Mouse (Mus musculus) gastrocnemius, adult 2 months (tissue): ENCODE measurements around the gene Gm19684. TPM values are rescaled to one million over a fixed set of nuclear protein-coding genes. Genes with fewer than 3 reads are reported as not detected.
"Not testable (repeated sequence)": the region's sequence is repeated elsewhere in the genome, so short reads cannot be mapped to it uniquely, and the experiment has no call there.

Source experiments
- DNase-seq: peaks from one replicate; pipeline ENCODE4 v3.0.0; 2022
- H3K27ac ChIP-seq: fragments of 200-600 bp; 2 replicates; pipeline ENCODE4 v1.8.1; 2022; ENCODE audit warnings: mild to moderate bottlenecking
- H3K4me3 ChIP-seq: fragments of 200-600 bp; 2 replicates; pipeline ENCODE4 v1.8.1; 2022; ENCODE audit warnings: mild to moderate bottlenecking, moderate library complexity
- CTCF ChIP-seq: fragments of 200-600 bp; IDR thresholded peaks from 2 replicates; pipeline ENCODE4 v1.8.1; 2022; ENCODE audit warnings: antibody characterized with exemption, mild to moderate bottlenecking, moderate library complexity
- intact Hi-C: fragments of 180-260 bp; cut with DNase I; formaldehyde crosslinking; loops from one replicate; pipeline ENCODE4 v1.15.1; 2025
- total RNA-seq, 2 experiments: library from RNA; stranded (reverse); gene quantifications; 2 replicates each; pipeline ENCODE4 v1.2.3; 2021

Gm19684 gene
- total RNA-seq, 2 experiments from 2014 or later, result not detected

GRCm38 (mm10) chr17:36145111-36145860 lies 23.8 kb downstream of the Gm19684 start:
- Histone ChIP-seq H3K4me3 (peak overlapping the region; percentile 74), H3K27ac (no peak overlapping the region)
- no peak for TF ChIP-seq CTCF
- peak; percentile 23 for DNase-seq
- intact Hi-C loops, result no loop called here

GRCm38 (mm10) chr17:36145861-36146156 lies 24.3 kb downstream of the Gm19684 start:
- DNase-seq, intact Hi-C loops, H3K27ac ChIP-seq: not testable (repeated sequence)
- H3K4me3 ChIP-seq, result peak overlapping the region; percentile 74

DNA sequence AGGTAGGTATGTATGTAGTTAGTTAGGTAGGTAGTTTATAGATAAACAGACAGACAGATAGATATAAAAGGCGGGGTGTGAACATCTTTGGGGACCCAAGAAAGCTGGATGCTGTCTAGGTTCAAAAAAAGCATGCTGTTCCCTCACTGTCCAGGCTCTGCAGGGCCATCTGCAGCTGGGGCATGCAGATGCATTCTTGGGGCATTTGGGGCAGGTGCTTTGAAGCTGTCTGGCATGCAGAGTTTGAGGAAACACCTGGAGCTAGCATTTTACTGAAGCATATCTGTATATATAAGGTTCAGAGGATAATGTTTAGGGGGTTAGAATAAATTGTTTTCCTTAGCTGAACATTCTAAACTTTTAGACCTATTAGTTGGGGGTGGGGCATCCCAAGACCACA lies 25.5 kb downstream of the Gm19684 start:
- H3K27ac ChIP-seq, H3K4me3 ChIP-seq, intact Hi-C loops, DNase-seq: not testable (repeated sequence)

DNA sequence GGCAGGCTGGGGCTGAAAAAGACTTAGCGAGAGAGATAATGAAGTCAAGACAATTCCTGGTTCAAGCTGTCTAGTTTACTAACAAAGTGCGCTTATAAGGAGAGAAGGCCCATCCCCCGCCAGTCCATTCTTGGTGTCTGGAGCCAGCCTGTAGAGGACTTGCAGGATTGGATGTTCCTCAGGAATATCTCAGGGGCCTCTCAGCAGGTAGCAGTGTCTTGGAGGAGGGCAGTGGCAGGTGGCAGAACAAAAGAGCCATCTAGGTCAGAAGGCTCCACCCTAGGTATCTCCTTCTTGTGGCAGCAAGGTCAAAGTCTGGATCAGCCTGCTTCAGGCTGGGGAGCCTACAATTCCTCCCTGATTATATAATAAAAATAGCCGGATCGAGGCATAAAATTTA lies 27.0 kb downstream of the Gm19684 start:
- intact Hi-C loops, H3K27ac ChIP-seq, DNase-seq: not testable (repeated sequence)

GRCm38 (mm10) chr17:36151200-36151599 lies 29.7 kb downstream of the Gm19684 start:
- H3K27ac ChIP-seq, DNase-seq, H3K4me3 ChIP-seq, intact Hi-C loops: not testable (repeated sequence)

More for the DNA sequence above, 27.0 kb downstream of the Gm19684 start:
- H3K4me3 ChIP-seq, result not testable (repeated sequence)

GRCm38 (mm10) chr17:36154271-36155149 lies 33.0 kb downstream of the Gm19684 start:
- H3K4me3 ChIP-seq, result no peak overlapping the region
- DNase-seq, result no peak
- no peak overlapping the region for H3K27ac ChIP-seq
- intact Hi-C loops, result no loop called here
- no peak for TF ChIP-seq CTCF

- DNase-seq, intact Hi-C loops, H3K27ac ChIP-seq: not testable (repeated sequence)
- peak overlapping the region; percentile 43 for H3K4me3 ChIP-seq
These were observed 36.3 kb downstream of the Gm19684 start for GRCm38 (mm10) chr17:36157782-36158181.

DNA sequence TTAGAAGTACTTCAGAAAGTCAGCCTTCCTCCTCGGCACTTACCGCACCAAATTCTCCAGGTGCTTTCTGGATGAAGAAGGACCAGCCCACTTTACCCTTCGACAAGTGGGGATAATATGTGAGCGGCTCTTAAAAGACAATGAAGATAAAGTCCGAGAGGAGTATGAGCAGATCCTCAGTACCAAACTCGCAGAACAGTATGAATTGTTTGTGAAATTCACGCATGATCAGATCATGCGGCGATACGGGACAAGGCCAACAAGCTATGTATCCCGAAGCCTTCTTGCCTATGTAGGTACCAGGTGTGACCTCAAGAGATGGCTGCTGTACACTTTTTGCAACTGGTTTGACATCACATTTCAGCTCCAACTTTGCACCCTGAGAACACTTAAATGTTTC lies 36.8 kb downstream of the Gm19684 start:
- intact Hi-C loops, result not testable (repeated sequence)
- H3K4me3 ChIP-seq, result peak overlapping the region; percentile 43

GRCm38 (mm10) chr17:36161129-36162051 lies 39.9 kb downstream of the Gm19684 start:
- TF ChIP-seq CTCF, result no peak
- Histone ChIP-seq H3K27ac (no peak overlapping the region), H3K4me3 (peak overlapping the region; percentile 51)
- no peak for DNase-seq
- intact Hi-C loops, result no loop called here

More for the DNA sequence above, 36.8 kb downstream of the Gm19684 start:
- not testable (repeated sequence) for H3K27ac ChIP-seq, DNase-seq

- DNase-seq, intact Hi-C loops, H3K27ac ChIP-seq, H3K4me3 ChIP-seq: not testable (repeated sequence)
These were observed 45.4 kb downstream of the Gm19684 start for GRCm38 (mm10) chr17:36166901-36167300.

DNA sequence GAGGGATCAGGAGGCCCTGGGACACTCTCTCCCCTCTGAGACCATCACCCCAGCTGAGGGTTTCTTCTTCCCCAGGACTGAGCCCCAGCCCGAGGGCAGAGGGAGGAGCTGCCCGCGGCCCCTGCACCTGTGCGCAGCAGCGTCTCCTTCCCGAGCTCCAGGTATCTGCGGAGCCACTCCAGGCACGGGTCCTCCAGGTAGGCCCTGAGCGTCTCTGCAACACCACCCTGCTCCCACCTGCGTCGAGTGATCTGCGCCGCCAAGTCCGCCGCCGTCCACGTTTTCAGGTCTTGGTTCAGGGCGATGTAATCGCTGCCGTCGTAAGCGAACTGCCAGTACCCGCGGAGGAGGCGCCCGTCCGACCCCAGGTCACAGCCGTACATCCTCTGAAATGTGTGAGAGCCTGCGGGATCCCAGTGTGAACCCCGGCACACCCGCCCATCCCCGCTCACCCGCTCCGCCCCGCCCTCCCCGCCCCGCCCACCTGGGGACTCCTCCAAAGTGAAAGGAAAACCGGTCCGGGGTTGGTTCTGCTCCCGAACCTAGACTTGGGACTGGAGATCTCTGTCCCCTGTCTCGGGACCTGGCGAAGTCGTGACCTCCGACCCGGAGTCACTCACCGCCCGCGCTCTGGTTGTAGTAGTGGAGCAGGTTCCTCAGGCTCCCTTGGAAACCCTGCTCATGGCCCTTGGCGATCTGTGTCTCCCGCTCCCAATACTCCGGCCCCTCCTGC lies 46.0 kb downstream of the Gm19684 start:
- no peak for DNase-seq
- no peak for TF ChIP-seq CTCF
- intact Hi-C loops, result no loop called here
- Histone ChIP-seq H3K27ac (no peak overlapping the region), H3K4me3 (peak overlapping the region; percentile 71)

- H3K4me3 ChIP-seq, result peak within 1 kb of the TSS; percentile 71
- TF ChIP-seq CTCF, result no peak
- no peak for DNase-seq
- intact Hi-C loops, result no loop called here
- no peak within 1 kb of the TSS for H3K27ac ChIP-seq
These were observed 46.7 kb downstream of the Gm19684 start, which contains the start of gene Gm8909 for GRCm38 (mm10) chr17:36168039-36168652. TSS of gene Gm8909 (minus strand) at chr17:36168537.

GRCm38 (mm10) chr17:36169094-36169493 lies 47.6 kb downstream of the Gm19684 start:
- H3K27ac ChIP-seq, intact Hi-C loops, H3K4me3 ChIP-seq, DNase-seq: not testable (repeated sequence)
